Mouse (Mus musculus): ENCODE data around the gene Il17rc. TPM values are rescaled to one million over a fixed set of nuclear protein-coding genes. Genes with fewer than 3 reads are reported as not detected.

The Il17rc gene
- polyA plus RNA-seq (2015; fragmentation: Nextera tagmentation; extraction: Ambion mirVana), result 19.1 and 20.2 TPM in 2 replicates

GRCm38 (mm10) chr6:113471297-113471936 is at the start of gene Il17rc:
Gene Il17rc (plus strand): TSS chr6:113471427.
- Histone ChIP-seq H3K4me3 (peak within 1 kb of the TSS; percentile 37), H3K27ac (peak within 1 kb of the TSS; percentile 68), H3K4me2 (peak within 1 kb of the TSS; percentile 66), H3K27me3 (peaks cover 12% of the 10 kb centered on the region), H3K36me3 (no peaks in the 10 kb centered on the region), H3K9me3 (no peaks in the 10 kb centered on the region), H3K4me1 (peaks cover 27% of the 10 kb centered on the region), H3K9ac (peak within 1 kb of the TSS; percentile 44)
- 21% methylated on average over 12 of the region's 12 CpGs for WGBS
- peak; percentile 60; the same call in 1 of the 2 replicates for ATAC-seq (ENCODE audit: borderline replicate concordance, extremely low read depth, low FRiP score, low TSS enrichment)

- Histone ChIP-seq H3K4me2 (no peak overlapping the region), H3K36me3 (no peaks in the 10 kb centered on the region), H3K27ac (no peak overlapping the region), H3K27me3 (no peaks in the 10 kb centered on the region), H3K9ac (no peak overlapping the region), H3K4me1 (peaks cover 12% of the 10 kb centered on the region), H3K9me3 (no peaks in the 10 kb centered on the region), H3K4me3 (no peak overlapping the region)
- ATAC-seq (ENCODE audit: borderline replicate concordance, extremely low read depth, low FRiP score, low TSS enrichment), result no peak
- WGBS, result 58% methylated on average over 4 of the region's 4 CpGs
Observed at GRCm38 (mm10) chr6:113423000-113423399, 48.2 kb upstream of the Il17rc start.

- H3K9me3 ChIP-seq, result no peaks in the 10 kb centered on the region
- no peak for ATAC-seq (ENCODE audit: borderline replicate concordance, extremely low read depth, low FRiP score, low TSS enrichment)
- 69% methylated on average over 7 of the region's 7 CpGs for WGBS
Observed at GRCm38 (mm10) chr6:113424187-113424586, 47.0 kb upstream of the Il17rc start.

GRCm38 (mm10) chr6:113426696-113427095 is 44.5 kb upstream of the Il17rc start:
- Histone ChIP-seq H3K4me2 (no peak overlapping the region), H3K9ac (no peak overlapping the region), H3K27me3 (no peaks in the 10 kb centered on the region), H3K9me3 (no peaks in the 10 kb centered on the region), H3K4me3 (no peak overlapping the region), H3K36me3 (no peaks in the 10 kb centered on the region), H3K27ac (no peak overlapping the region), H3K4me1 (no peaks in the 10 kb centered on the region)
- WGBS, result 90% methylated on average over 4 of the region's 4 CpGs
- ATAC-seq (ENCODE audit: borderline replicate concordance, extremely low read depth, low FRiP score, low TSS enrichment), result no peak

More at GRCm38 (mm10) chr6:113424187-113424586, 47.0 kb upstream of the Il17rc start:
- H3K4me2 ChIP-seq, result no peak overlapping the region
- no peak overlapping the region for H3K27ac ChIP-seq
- no peak overlapping the region for H3K4me3 ChIP-seq
- no peaks in the 10 kb centered on the region for H3K36me3 ChIP-seq
- no peaks in the 10 kb centered on the region for H3K27me3 ChIP-seq
- no peak overlapping the region for H3K9ac ChIP-seq
- H3K4me1 ChIP-seq, result peaks cover 5% of the 10 kb centered on the region; the same call in 1 of the 2 replicates

- Histone ChIP-seq H3K4me2 (no peak overlapping the region), H3K4me1 (no peaks in the 10 kb centered on the region), H3K9me3 (no peaks in the 10 kb centered on the region), H3K27ac (no peak overlapping the region), H3K4me3 (no peak overlapping the region), H3K27me3 (no peaks in the 10 kb centered on the region), H3K9ac (no peak overlapping the region), H3K36me3 (no peaks in the 10 kb centered on the region)
- 59% methylated on average over 3 of the region's 3 CpGs for WGBS
- no peak for ATAC-seq (ENCODE audit: borderline replicate concordance, extremely low read depth, low FRiP score, low TSS enrichment)
Observed at GRCm38 (mm10) chr6:113427397-113427796, 43.8 kb upstream of the Il17rc start.

- no peaks in the 10 kb centered on the region for H3K36me3 ChIP-seq
- H3K4me2 ChIP-seq, result no peak overlapping the region
- H3K9me3 ChIP-seq, result no peaks in the 10 kb centered on the region
- 83% methylated on average over 16 of the region's 16 CpGs for WGBS
- no peak overlapping the region for H3K4me3 ChIP-seq
- H3K9ac ChIP-seq, result no peak overlapping the region
- H3K27ac ChIP-seq, result no peak overlapping the region
- peak; percentile 19; the same call in 1 of the 2 replicates for ATAC-seq (ENCODE audit: borderline replicate concordance, extremely low read depth, low FRiP score, low TSS enrichment)
- H3K27me3 ChIP-seq, result no peaks in the 10 kb centered on the region
- no peaks in the 10 kb centered on the region for H3K4me1 ChIP-seq
Observed at GRCm38 (mm10) chr6:113428006-113428405, 43.2 kb upstream of the Il17rc start.

GRCm38 (mm10) chr6:113429965-113430364 is 41.3 kb upstream of the Il17rc start:
- no peak overlapping the region for H3K9ac ChIP-seq
- H3K4me3 ChIP-seq, result no peak overlapping the region
- no peak for ATAC-seq (ENCODE audit: borderline replicate concordance, extremely low read depth, low FRiP score, low TSS enrichment)
- H3K4me1 ChIP-seq, result no peaks in the 10 kb centered on the region
- no peaks in the 10 kb centered on the region for H3K27me3 ChIP-seq
- WGBS, result 69% methylated on average over 3 of the region's 3 CpGs
- no peaks in the 10 kb centered on the region for H3K9me3 ChIP-seq
- no peaks in the 10 kb centered on the region for H3K36me3 ChIP-seq
- H3K27ac ChIP-seq, result no peak overlapping the region
- H3K4me2 ChIP-seq, result no peak overlapping the region

- Histone ChIP-seq H3K27me3 (no peaks in the 10 kb centered on the region), H3K4me1 (no peaks in the 10 kb centered on the region), H3K9me3 (no peaks in the 10 kb centered on the region), H3K4me2 (no peak overlapping the region), H3K9ac (no peak overlapping the region), H3K4me3 (no peak overlapping the region), H3K36me3 (no peaks in the 10 kb centered on the region), H3K27ac (no peak overlapping the region)
- ATAC-seq (ENCODE audit: borderline replicate concordance, extremely low read depth, low FRiP score, low TSS enrichment), result no peak
- 58% methylated on average over 3 of the region's 3 CpGs for WGBS
Observed at GRCm38 (mm10) chr6:113430846-113431245, 40.4 kb upstream of the Il17rc start.

- Histone ChIP-seq H3K4me1 (no peaks in the 10 kb centered on the region), H3K36me3 (no peaks in the 10 kb centered on the region), H3K4me2 (no peak overlapping the region), H3K9me3 (no peaks in the 10 kb centered on the region), H3K9ac (no peak overlapping the region), H3K27me3 (no peaks in the 10 kb centered on the region), H3K4me3 (no peak overlapping the region), H3K27ac (no peak overlapping the region)
- WGBS, result 56% methylated on average over 3 of the region's 3 CpGs
- no peak for ATAC-seq (ENCODE audit: borderline replicate concordance, extremely low read depth, low FRiP score, low TSS enrichment)
Observed at GRCm38 (mm10) chr6:113431801-113432200, 39.4 kb upstream of the Il17rc start.

- whole genome bisulfite sequencing, result 63% methylated on average over 3 of the region's 3 CpGs
Observed at GRCm38 (mm10) chr6:113433661-113434060, 37.6 kb upstream of the Il17rc start.

GRCm38 (mm10) chr6:113434691-113435090 is 36.5 kb upstream of the Il17rc start:
- Histone ChIP-seq H3K4me3 (no peak overlapping the region), H3K36me3 (no peaks in the 10 kb centered on the region), H3K4me1 (no peaks in the 10 kb centered on the region), H3K9me3 (no peaks in the 10 kb centered on the region), H3K27me3 (no peaks in the 10 kb centered on the region), H3K9ac (no peak overlapping the region), H3K27ac (no peak overlapping the region), H3K4me2 (no peak overlapping the region)
- 66% methylated on average over 7 of the region's 7 CpGs for WGBS
- no peak for ATAC-seq (ENCODE audit: borderline replicate concordance, extremely low read depth, low FRiP score, low TSS enrichment)

More at GRCm38 (mm10) chr6:113433661-113434060, 37.6 kb upstream of the Il17rc start:
- Histone ChIP-seq H3K9me3 (no peaks in the 10 kb centered on the region), H3K4me3 (no peak overlapping the region), H3K9ac (no peak overlapping the region), H3K27me3 (no peaks in the 10 kb centered on the region), H3K36me3 (no peaks in the 10 kb centered on the region), H3K27ac (no peak overlapping the region), H3K4me1 (no peaks in the 10 kb centered on the region), H3K4me2 (no peak overlapping the region)
- ATAC-seq (ENCODE audit: borderline replicate concordance, extremely low read depth, low FRiP score, low TSS enrichment), result no peak

GRCm38 (mm10) chr6:113435664-113436205 is 35.5 kb upstream of the Il17rc start, which contains the start of gene Cidec:
Gene Cidec (minus strand): TSS chr6:113435760.
- H3K4me1 ChIP-seq, result no peaks in the 10 kb centered on the region
- ATAC-seq (ENCODE audit: borderline replicate concordance, extremely low read depth, low FRiP score, low TSS enrichment), result no peak
- no peak within 1 kb of the TSS for H3K4me2 ChIP-seq
- no peak within 1 kb of the TSS for H3K9ac ChIP-seq
- no peaks in the 10 kb centered on the region for H3K36me3 ChIP-seq
- H3K27ac ChIP-seq, result no peak within 1 kb of the TSS
- no peak within 1 kb of the TSS for H3K4me3 ChIP-seq
- 75% methylated on average over 9 of the region's 9 CpGs for WGBS
- no peaks in the 10 kb centered on the region for H3K9me3 ChIP-seq
- H3K27me3 ChIP-seq, result no peaks in the 10 kb centered on the region
